Mouse (Mus musculus) cerebellum, adult 8-10 months (tissue): ENCODE results near the gene Nfam1.

ENCODE experiments used
- DNase-seq: peaks from one replicate; pipeline ENCODE4 v3.0.0; 2022

Gene Nfam1

DNA sequence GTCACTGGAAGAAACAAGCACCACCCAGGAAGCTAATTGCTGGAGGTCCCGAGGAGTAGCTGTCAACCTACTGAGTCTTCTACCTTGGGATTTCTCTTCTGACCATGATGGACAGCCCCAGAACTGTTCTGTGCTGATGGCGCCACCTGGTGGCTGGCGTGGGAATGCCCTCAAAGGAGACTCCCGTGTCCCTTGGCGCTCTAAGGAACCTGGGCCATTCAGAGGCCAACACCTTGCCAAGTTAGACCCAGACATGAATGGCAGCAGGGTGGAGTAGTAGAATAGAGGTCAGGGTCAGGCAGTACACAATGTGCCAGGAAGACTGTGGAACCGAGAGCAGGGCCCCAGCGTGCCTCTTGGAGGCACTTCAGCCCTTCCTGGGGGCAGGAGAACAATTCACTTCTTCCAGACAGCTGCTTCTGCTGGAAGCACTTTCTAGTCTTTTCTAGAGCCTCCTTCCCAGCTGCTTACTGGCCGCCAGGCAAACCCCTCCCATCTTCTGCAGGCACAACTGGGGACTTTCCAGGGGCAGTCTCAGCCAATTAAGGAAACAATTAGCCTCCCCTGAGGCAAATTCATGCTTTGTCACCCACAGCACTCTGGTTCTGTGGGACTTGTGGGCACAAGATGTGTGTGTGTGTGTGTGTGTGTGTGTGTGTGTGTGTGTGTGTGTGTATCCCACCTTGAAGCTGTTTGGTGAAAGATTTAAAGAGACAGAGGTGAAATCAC, 4.8 kb upstream of the Nfam1 start:
- DNase-seq, result peak; percentile 90

DNA sequence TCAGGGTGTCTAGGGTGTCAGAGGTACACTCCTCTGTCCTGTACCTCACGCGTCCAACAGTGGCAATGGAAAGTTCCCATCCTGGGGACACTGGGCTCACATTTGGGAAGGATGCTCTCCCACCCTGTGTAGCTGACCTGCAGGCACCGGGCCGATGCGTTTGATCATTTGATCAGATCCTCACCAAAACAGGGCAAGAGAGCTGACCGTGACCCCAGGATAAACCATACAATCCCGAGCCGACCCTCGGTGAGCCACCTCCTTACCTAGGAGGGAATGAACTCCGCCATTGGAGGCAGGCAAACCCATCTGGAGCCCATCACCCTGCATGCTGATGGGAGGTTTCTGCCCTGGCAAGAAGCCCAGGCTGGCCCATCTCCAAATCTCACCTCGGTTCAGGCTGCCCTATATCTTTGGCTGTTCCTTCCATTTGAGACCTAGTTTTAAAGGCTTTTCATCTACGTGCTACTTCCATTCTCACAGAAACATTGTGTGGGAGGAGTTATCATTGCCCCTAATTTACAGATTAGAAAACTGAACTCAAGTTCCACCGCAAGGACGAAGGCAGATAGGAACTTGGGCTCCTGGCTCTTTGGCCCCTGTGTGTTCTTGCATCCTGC, 3.9 kb upstream of the Nfam1 start:
- peak; percentile 43 for DNase-seq

DNA sequence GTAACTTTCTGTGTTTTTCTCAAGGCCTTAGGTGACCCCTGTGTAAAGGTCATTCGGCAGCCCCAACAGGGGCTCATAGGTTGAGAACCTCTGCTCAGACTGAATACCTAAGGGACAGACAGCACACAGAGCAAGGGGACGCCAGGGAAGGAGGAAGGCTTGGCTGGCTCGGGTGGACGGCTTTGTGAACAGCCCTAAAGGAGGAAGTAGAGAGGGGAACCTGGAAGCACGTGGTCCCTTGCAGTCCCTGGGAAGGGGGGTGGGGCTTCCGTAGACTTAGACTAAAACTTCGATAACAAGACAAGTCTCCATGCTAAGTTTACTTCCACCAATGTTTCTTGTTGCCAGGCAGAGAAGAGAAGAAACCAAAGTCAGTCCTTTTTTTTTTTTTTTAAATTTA, 3.0 kb upstream of the Nfam1 start:
- DNase-seq, result no peak

DNA sequence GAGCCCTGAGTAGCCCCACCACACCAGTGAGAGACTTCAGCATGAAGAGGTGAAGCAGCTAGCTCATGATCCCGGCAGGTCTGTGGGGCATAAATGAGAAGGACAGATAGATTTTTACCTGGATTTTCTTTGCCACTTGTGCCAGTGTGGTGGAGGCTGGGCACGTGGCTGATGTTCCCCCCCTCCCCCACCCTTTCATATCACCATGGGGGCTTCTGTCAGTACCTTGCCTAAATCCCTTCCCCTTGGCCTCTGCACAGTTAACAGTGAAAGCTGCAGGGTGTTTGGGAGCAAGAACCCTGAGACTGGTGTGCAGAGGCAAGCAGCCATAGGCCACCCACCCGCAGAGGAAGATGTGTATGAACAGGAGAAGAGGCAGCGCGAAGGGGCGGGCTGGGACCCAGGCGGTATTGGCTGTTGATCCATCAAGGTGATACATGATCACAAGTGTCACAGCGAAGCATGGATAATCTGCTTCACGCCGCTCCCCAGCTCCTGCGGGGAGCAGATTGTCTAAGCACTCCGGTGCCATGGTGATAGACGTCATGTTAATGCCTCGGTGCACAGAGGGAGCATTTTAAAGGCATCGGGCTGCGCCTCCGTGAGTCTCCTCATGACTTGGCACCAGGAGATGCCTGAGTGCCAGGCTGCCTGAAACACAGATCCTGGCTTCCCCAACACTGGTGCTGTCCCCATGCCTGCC, 1.3 kb upstream of the Nfam1 start:
- DNase-seq, result peak; percentile 52

DNA sequence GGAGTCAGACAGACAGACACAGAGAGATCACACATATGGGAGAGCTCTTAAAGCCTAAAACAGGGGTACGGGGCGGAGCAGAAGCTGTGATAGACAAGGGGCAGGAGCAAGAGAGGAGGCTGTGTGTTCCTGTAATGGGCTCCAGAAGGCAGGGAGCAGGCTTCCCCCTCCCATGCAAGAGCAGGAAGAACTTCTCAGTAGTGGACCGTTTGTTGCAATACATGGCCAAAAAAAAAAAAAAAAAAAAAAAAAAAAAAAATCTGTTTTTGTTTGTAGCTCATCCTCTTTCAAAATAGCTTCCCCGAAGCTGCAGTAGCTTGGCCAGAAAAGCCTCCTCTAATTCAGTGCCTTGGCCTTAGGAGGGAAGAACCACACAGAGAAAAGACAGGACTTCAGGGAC, 2.2 kb downstream of the Nfam1 start:
- no peak for DNase-seq

GRCm38 (mm10) chr15:83029725-83030718, 3.1 kb downstream of the Nfam1 start:
- DNase-seq, result no peak

GRCm38 (mm10) chr15:83026129-83026528, 7.0 kb downstream of the Nfam1 start:
- no peak for DNase-seq

GRCm38 (mm10) chr15:83025041-83025760, 7.9 kb downstream of the Nfam1 start:
- DNase-seq, result no peak

GRCm38 (mm10) chr15:83022947-83023346, 10.2 kb downstream of the Nfam1 start:
- no peak for DNase-seq

- no peak for DNase-seq
Measured at GRCm38 (mm10) chr15:83010990-83011664, 22.0 kb downstream of the Nfam1 start.

GRCm38 (mm10) chr15:83010423-83010822, 22.7 kb downstream of the Nfam1 start:
- no peak for DNase-seq

GRCm38 (mm10) chr15:83009532-83009931, 23.6 kb downstream of the Nfam1 start:
- DNase-seq, result no peak

DNA sequence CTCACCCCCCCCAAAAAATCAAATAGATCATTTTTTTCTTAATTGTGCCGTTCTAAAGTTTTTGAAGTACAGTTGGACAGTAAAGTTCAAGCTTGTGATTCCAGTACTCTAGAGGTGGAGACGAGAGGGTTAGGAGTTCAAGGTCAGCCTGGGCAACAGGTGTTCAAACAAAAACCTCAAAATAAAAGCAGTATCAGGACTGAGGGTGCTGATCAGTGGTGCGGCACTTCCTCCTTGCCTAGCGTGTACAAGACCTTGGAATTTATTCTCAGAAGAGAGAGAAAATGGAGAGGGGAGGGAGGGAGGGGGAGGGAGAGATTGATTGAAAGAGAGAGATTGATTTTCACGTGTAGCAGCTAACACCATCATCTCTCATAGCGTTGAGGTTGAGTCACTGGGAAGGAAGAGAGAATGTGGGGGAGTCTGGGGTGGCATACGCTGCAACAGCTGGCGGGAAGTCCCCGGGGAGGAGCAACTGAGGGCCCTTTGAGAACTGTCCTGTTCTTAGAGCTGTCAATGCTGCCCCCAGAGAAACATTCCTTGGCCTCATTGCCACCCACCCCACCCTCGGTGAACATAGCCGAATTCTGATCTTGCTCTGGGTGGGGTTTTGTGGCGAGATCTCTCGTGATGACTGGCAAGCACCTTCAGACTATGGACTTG, 24.2 kb downstream of the Nfam1 start:
- no peak for DNase-seq

DNA sequence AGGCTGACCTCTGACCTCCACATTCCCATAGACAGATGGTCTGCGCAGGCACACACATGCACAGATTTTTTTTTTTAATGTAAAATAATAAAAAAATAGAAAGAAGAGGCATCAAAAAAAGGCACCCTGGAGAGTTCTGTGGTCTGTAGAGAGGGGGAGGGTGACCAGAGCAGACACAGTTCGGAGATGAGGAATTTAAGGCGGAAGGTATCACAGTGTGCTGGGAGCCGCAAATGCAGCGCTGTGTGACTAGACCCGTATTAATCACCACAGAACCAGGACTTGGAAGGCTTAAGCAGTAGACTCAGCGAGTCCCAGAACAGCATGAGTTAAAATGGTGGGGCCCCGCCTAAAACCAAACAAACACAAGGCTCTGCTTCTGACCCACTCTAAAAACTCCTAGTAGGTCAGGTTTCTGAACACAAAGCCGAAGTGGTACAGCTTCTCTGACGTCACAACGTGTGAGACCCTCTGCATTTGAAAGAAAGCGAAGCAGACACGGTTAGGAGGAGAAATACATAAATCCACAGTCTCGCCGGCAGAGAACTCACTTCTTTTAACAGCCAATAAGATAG, 25.7 kb downstream of the Nfam1 start:
- DNase-seq, result no peak

DNA sequence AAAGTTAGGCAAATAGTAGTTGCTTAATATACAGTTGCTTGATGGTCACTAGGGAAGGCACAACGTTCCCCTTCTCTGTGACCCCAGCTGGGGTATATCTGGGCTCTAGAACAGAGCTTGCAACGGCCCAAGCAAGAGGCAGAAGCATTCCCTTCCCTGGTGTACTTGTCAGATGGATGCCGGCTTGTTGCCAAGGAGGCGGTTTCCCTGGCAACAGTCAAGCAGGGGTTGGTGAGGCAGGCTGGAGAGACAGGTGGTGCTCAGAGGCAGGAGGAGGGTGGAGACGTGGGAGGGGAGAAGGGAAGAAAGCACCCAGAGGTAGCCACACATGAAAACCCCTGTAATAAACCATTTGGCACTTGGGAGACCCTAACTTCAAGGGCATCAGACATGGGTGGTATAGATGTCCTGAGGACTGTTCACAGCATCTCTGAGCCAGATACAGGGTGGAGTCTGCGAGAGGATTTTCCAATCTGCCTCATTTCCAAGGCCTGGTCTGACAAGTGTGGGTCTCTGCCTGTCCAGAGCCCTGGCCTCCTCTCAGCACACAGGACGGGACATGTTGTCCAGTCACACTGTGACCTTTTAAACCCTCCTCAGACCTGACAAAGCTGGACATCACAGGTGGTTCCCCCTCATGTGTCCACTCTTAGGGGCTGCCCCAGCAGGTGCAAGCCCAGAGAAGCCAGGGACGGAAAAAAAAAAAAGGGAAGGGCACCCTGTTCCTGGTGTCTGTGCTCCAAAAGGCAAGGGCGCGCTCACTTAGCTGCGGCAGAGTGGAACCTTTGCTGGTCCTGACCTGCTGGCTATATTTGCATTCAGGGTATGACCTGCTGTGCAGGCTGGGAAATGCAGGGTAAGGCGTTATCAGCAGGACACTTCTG, 30.2 kb downstream of the Nfam1 start:
- DNase-seq, result peak; percentile 64

DNA sequence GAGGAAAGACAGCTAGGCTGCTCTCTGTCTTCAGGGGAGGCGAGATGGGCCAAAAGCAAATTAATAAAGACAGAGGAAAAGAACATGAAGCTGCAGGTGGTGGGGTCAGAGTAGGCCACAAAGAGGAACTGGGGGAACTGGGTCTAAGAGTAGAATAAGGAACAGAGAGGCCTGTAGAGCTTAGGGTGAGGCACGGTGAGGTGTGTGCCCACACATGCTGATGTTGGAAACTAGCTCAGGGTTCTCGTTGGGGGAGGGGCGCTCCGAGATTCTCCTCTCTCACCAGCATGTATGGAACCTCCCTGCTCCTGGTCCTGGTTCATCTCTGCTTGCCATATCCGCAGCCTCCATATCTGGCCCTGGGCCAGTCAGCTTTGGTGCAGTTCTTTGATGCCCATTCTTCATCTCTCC, 34.3 kb downstream of the Nfam1 start:
- no peak for DNase-seq

DNA sequence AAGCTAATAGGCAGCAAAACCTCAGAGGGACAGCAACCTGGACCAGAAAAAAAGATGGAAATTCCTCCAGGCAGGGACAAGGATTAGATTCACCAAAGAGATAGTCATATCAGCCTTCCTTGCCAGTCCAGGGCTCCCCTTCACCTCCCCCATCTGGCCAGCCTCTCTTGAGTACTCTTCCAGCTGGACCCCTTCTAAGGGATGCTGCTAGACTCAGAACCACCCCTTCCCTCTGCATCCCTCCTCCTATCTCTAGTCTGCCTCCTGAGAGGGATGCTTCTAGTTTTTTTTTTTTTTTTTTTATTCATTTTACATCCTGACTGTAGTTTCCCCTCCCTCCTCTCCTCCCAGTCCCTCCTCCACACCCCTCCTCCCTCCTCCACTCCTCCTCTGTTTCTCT, 36.7 kb downstream of the Nfam1 start:
- no peak for DNase-seq

- no peak for DNase-seq
Measured at GRCm38 (mm10) chr15:82995239-82995638, 37.9 kb downstream of the Nfam1 start.

- no peak for DNase-seq
Measured at GRCm38 (mm10) chr15:82992911-82993310, 40.2 kb downstream of the Nfam1 start.
